Mouse (Mus musculus): ENCODE data around the gene 4933414I15Rik. TPM values are rescaled to one million over a fixed set of nuclear protein-coding genes. Genes with fewer than 3 reads are reported as not detected.

Gene 4933414I15Rik
- total and polyA plus RNA-seq, 2 experiments from 2014 or later = not detected

GRCm38 (mm10) chr11:50915671-50916320, 27.8 kb downstream of the 4933414I15Rik start, which contains the start of gene Zfp2:
Gene Zfp2 (minus strand): TSS chr11:50916165.
- DNase-seq (peak; percentile 97), ATAC-seq (peak; percentile 100)
- H3K36me3 ChIP-seq (ENCODE audit: insufficient read depth) = peaks cover 14% of the 10 kb centered on the region
- H3K27ac ChIP-seq (ENCODE audit: low read depth, low read length) = peak within 1 kb of the TSS; percentile 85
- peak within 1 kb of the TSS; percentile 67 for H3K4me3 ChIP-seq (ENCODE audit: low read depth, low read length)
- peak within 1 kb of the TSS; percentile 49 for H3K4me2 ChIP-seq (ENCODE audit: low read depth)
- no peaks in the 10 kb centered on the region for H3K27me3 ChIP-seq (ENCODE audit: insufficient read depth, low read length)
- WGBS = under 1% methylated on average over 47 of the region's 47 CpGs
- peaks cover 10% of the 10 kb centered on the region; the same call in 1 of the 2 replicates for H3K9me3 ChIP-seq (ENCODE audit: low read length)
- peak; percentile 83 for TF ChIP-seq CTCF (IDR thresholded peaks at IDR 0.05; ENCODE audit: low read depth)
- peak within 1 kb of the TSS; percentile 78 for H3K9ac ChIP-seq
- H3K4me1 ChIP-seq (ENCODE audit: insufficient read depth) = 0 out of 2 replicates have a peak, but pooled peaks cover 3% of the 10 kb centered on the region

GRCm38 (mm10) chr11:50914461-50914860, 29.1 kb downstream of the 4933414I15Rik start:
- H3K9ac ChIP-seq = no peak overlapping the region
- ATAC-seq = no peak
- no peak overlapping the region for H3K4me3 ChIP-seq (ENCODE audit: low read depth, low read length)
- peaks cover 28% of the 10 kb centered on the region for H3K36me3 ChIP-seq (ENCODE audit: insufficient read depth)
- WGBS = 92% methylated on average over 3 of the region's 3 CpGs
- H3K27me3 ChIP-seq (ENCODE audit: insufficient read depth, low read length) = no peaks in the 10 kb centered on the region
- no peak overlapping the region for H3K4me2 ChIP-seq (ENCODE audit: low read depth)
- 0 out of 2 replicates have a peak, but pooled peaks cover 3% of the 10 kb centered on the region for H3K4me1 ChIP-seq (ENCODE audit: insufficient read depth)
- no peak for TF ChIP-seq CTCF (IDR thresholded peaks at IDR 0.05; ENCODE audit: low read depth)
- H3K9me3 ChIP-seq (ENCODE audit: low read length) = peaks cover 10% of the 10 kb centered on the region; the same call in 1 of the 2 replicates
- DNase-seq = no peak
- no peak overlapping the region for H3K27ac ChIP-seq (ENCODE audit: low read depth, low read length)

- no peak for TF ChIP-seq CTCF (IDR thresholded peaks at IDR 0.05; ENCODE audit: low read depth)
- Histone ChIP-seq H3K4me2 (ENCODE audit: low read depth) (no peak overlapping the region), H3K4me3 (ENCODE audit: low read depth, low read length) (no peak overlapping the region), H3K27ac (ENCODE audit: low read depth, low read length) (no peak overlapping the region), H3K36me3 (ENCODE audit: insufficient read depth) (peaks cover 39% of the 10 kb centered on the region), H3K9ac (no peak overlapping the region), H3K27me3 (ENCODE audit: insufficient read depth, low read length) (no peaks in the 10 kb centered on the region), H3K4me1 (ENCODE audit: insufficient read depth) (0 out of 2 replicates have a peak, but pooled peaks cover 3% of the 10 kb centered on the region), H3K9me3 (ENCODE audit: low read length) (peaks cover 14% of the 10 kb centered on the region; the same call in 1 of the 2 replicates)
- 100% methylated on average over 1 of the region's 1 CpGs for WGBS
- ATAC-seq (no peak), DNase-seq (no peak)
Measured at GRCm38 (mm10) chr11:50913301-50913700, 30.3 kb downstream of the 4933414I15Rik start.

GRCm38 (mm10) chr11:50908136-50908535, 35.4 kb downstream of the 4933414I15Rik start:
- ATAC-seq (no peak), DNase-seq (no peak)
- H3K27ac ChIP-seq (ENCODE audit: low read depth, low read length) = no peak overlapping the region
- H3K4me1 ChIP-seq (ENCODE audit: insufficient read depth) = no peaks in the 10 kb centered on the region
- no peak overlapping the region for H3K4me3 ChIP-seq (ENCODE audit: low read depth, low read length)
- no peaks in the 10 kb centered on the region for H3K27me3 ChIP-seq (ENCODE audit: insufficient read depth, low read length)
- H3K9ac ChIP-seq = no peak overlapping the region
- no peak for TF ChIP-seq CTCF (IDR thresholded peaks at IDR 0.05; ENCODE audit: low read depth)
- WGBS = 92% methylated on average over 5 of the region's 5 CpGs
- H3K4me2 ChIP-seq (ENCODE audit: low read depth) = no peak overlapping the region
- peaks cover 88% of the 10 kb centered on the region for H3K36me3 ChIP-seq (ENCODE audit: insufficient read depth)
- peaks cover 44% of the 10 kb centered on the region for H3K9me3 ChIP-seq (ENCODE audit: low read length)

- H3K36me3 ChIP-seq (ENCODE audit: insufficient read depth) = peaks cover 34% of the 10 kb centered on the region
- no peak overlapping the region for H3K9ac ChIP-seq
- TF ChIP-seq CTCF (IDR thresholded peaks at IDR 0.05; ENCODE audit: low read depth) = no peak
- DNase-seq (no peak), ATAC-seq (no peak)
- H3K4me3 ChIP-seq (ENCODE audit: low read depth, low read length) = no peak overlapping the region
- H3K27ac ChIP-seq (ENCODE audit: low read depth, low read length) = no peak overlapping the region
- WGBS = 88% methylated on average over 1 of the region's 1 CpGs
- H3K4me1 ChIP-seq (ENCODE audit: insufficient read depth) = no peaks in the 10 kb centered on the region
- no peak overlapping the region for H3K4me2 ChIP-seq (ENCODE audit: low read depth)
- peaks cover 54% of the 10 kb centered on the region for H3K9me3 ChIP-seq (ENCODE audit: low read length)
- no peaks in the 10 kb centered on the region for H3K27me3 ChIP-seq (ENCODE audit: insufficient read depth, low read length)
Measured at GRCm38 (mm10) chr11:50897359-50897758, 46.2 kb downstream of the 4933414I15Rik start.

- H3K27ac ChIP-seq (ENCODE audit: low read depth, low read length) = no peak overlapping the region
- no peaks in the 10 kb centered on the region for H3K36me3 ChIP-seq (ENCODE audit: insufficient read depth)
- TF ChIP-seq CTCF (IDR thresholded peaks at IDR 0.05; ENCODE audit: low read depth) = no peak
- H3K9ac ChIP-seq = no peak overlapping the region
- WGBS = 58% methylated on average over 2 of the region's 2 CpGs
- no peak for ATAC-seq
- no peaks in the 10 kb centered on the region for H3K27me3 ChIP-seq (ENCODE audit: insufficient read depth, low read length)
- no peak overlapping the region for H3K4me3 ChIP-seq (ENCODE audit: low read depth, low read length)
- 0 out of 2 replicates have a peak, but pooled peaks cover 7% of the 10 kb centered on the region for H3K9me3 ChIP-seq (ENCODE audit: low read length)
- peaks cover 9% of the 10 kb centered on the region; the same call in 1 of the 2 replicates for H3K4me1 ChIP-seq (ENCODE audit: insufficient read depth)
- no peak for DNase-seq
- no peak overlapping the region for H3K4me2 ChIP-seq (ENCODE audit: low read depth)
Measured at GRCm38 (mm10) chr11:50892441-50892840, 51.1 kb downstream of the 4933414I15Rik start.

Other genes with a start within 250 kb of the 4933414I15Rik start
- 42.7 and 46.6 TPM in 2 replicates for gene Zfp354c, start 116.0 kb downstream of the 4933414I15Rik start, total RNA-seq (2014; rRNA removed)
- 27.1 and 35.1 TPM in 2 replicates for gene Zfp354c, start 116.0 kb downstream of the 4933414I15Rik start, polyA plus RNA-seq (2015; fragmentation: Nextera tagmentation; extraction: Ambion mirVana)
- 3.5 and 5.9 TPM in 2 replicates for gene Zfp879, start 102.2 kb downstream of the 4933414I15Rik start, total RNA-seq (2014; rRNA removed)
- 1.1 and 1.6 TPM in 2 replicates for gene Zfp879, start 102.2 kb downstream of the 4933414I15Rik start, polyA plus RNA-seq (2015; fragmentation: Nextera tagmentation; extraction: Ambion mirVana)
- not detected in 2 replicates for gene Grm6, start 93.1 kb downstream of the 4933414I15Rik start, total RNA-seq (2014; rRNA removed)
- gene Grm6, start 93.1 kb downstream of the 4933414I15Rik start, polyA plus RNA-seq (2015; fragmentation: Nextera tagmentation; extraction: Ambion mirVana) = not detected in 2 replicates
- gene Zfp454, start 56.1 kb downstream of the 4933414I15Rik start, total RNA-seq (2014; rRNA removed) = 8.2 and 8.4 TPM in 2 replicates
- gene Zfp454, start 56.1 kb downstream of the 4933414I15Rik start, polyA plus RNA-seq (2015; fragmentation: Nextera tagmentation; extraction: Ambion mirVana) = 7.7 and 8.7 TPM in 2 replicates
- gene Zfp2, start 27.6 kb downstream of the 4933414I15Rik start, total RNA-seq (2014; rRNA removed) = 39.8 and 39.9 TPM in 2 replicates
- gene Zfp2, start 27.6 kb downstream of the 4933414I15Rik start, polyA plus RNA-seq (2015; fragmentation: Nextera tagmentation; extraction: Ambion mirVana) = 29.5 and 35.2 TPM in 2 replicates
- 4.6 and 5.0 TPM in 2 replicates for gene Zfp354b, start 12.1 kb downstream of the 4933414I15Rik start, total RNA-seq (2014; rRNA removed)
- gene Zfp354b, start 12.1 kb downstream of the 4933414I15Rik start, polyA plus RNA-seq (2015; fragmentation: Nextera tagmentation; extraction: Ambion mirVana) = 2.1 and 2.3 TPM in 2 replicates
- gene Prop1, start 10.0 kb upstream of the 4933414I15Rik start, total RNA-seq (2014; rRNA removed) = 0.38 TPM in 1 of 2 replicates, not detected in the other
- not detected in 2 replicates for gene Prop1, start 10.0 kb upstream of the 4933414I15Rik start, polyA plus RNA-seq (2015; fragmentation: Nextera tagmentation; extraction: Ambion mirVana)
- not detected in 2 replicates for gene Olfr1378, start 22.8 kb upstream of the 4933414I15Rik start, total RNA-seq (2014; rRNA removed)
- gene Olfr1378, start 22.8 kb upstream of the 4933414I15Rik start, polyA plus RNA-seq (2015; fragmentation: Nextera tagmentation; extraction: Ambion mirVana) = not detected in 2 replicates
- not detected in 2 replicates for gene Olfr1377, start 38.2 kb upstream of the 4933414I15Rik start, total RNA-seq (2014; rRNA removed)
- not detected in 2 replicates for gene Olfr1377, start 38.2 kb upstream of the 4933414I15Rik start, polyA plus RNA-seq (2015; fragmentation: Nextera tagmentation; extraction: Ambion mirVana)
- gene Olfr51, start 59.8 kb upstream of the 4933414I15Rik start, total RNA-seq (2014; rRNA removed) = not detected in 2 replicates
- gene Olfr51, start 59.8 kb upstream of the 4933414I15Rik start, polyA plus RNA-seq (2015; fragmentation: Nextera tagmentation; extraction: Ambion mirVana) = not detected in 2 replicates
- not detected in 2 replicates for gene Olfr54, start 70.5 kb upstream of the 4933414I15Rik start, total RNA-seq (2014; rRNA removed)
- gene Olfr54, start 70.5 kb upstream of the 4933414I15Rik start, polyA plus RNA-seq (2015; fragmentation: Nextera tagmentation; extraction: Ambion mirVana) = not detected in 2 replicates
- not detected in 2 replicates for gene Olfr1375, start 104.3 kb upstream of the 4933414I15Rik start, total RNA-seq (2014; rRNA removed)
- gene Olfr1375, start 104.3 kb upstream of the 4933414I15Rik start, polyA plus RNA-seq (2015; fragmentation: Nextera tagmentation; extraction: Ambion mirVana) = not detected in 2 replicates
- gene Zfp354a, start 115.5 kb upstream of the 4933414I15Rik start, total RNA-seq (2014; rRNA removed) = 13.3 and 20.4 TPM in 2 replicates
- 7.0 and 9.8 TPM in 2 replicates for gene Zfp354a, start 115.5 kb upstream of the 4933414I15Rik start, polyA plus RNA-seq (2015; fragmentation: Nextera tagmentation; extraction: Ambion mirVana)